Mouse (Mus musculus) testis, adult 2 months (tissue): Measurements from ENCODE around the gene Ucp1.

ENCODE experiments used
- CTCF ChIP-seq: fragments of 200-500 bp; IDR thresholded peaks from 2 replicates; pipeline ENCODE4 v1.5.1; 2012; ENCODE audit warnings: low read depth, mild to moderate bottlenecking, inconsistent platforms, low read length, moderate library complexity; ENCODE audit not compliant: control insufficient read depth, insufficient read depth, insufficient replicate concordance
- POLR2A ChIP-seq: fragments of 200-500 bp; IDR thresholded peaks from 2 replicates; pipeline ENCODE4 v1.6.1; 2012; ENCODE audit warnings: low read depth, mild to moderate bottlenecking, inconsistent platforms, low read length, moderate library complexity; ENCODE audit not compliant: control insufficient read depth

DNA sequence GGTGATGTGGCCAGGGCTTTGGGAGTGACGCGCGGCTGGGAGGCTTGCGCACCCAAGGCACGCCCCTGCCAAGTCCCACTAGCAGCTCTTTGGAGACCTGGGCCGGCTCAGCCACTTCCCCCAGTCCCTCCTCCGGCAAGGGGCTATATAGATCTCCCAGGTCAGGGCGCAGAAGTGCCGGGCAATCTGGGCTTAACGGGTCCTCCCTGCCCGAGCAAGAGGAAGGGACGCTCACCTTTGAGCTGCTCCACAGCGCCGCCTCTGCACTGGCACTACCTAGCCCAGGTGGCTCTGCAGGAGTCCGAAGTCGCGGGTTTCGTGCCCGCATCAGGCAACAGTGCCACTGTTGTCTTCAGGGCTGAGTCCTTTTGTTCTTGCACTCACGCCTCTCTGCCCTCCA lies at the start of gene Ucp1:
- TF ChIP-seq CTCF (no peak), POLR2A (no peak)
